In the genomic region with DNA sequence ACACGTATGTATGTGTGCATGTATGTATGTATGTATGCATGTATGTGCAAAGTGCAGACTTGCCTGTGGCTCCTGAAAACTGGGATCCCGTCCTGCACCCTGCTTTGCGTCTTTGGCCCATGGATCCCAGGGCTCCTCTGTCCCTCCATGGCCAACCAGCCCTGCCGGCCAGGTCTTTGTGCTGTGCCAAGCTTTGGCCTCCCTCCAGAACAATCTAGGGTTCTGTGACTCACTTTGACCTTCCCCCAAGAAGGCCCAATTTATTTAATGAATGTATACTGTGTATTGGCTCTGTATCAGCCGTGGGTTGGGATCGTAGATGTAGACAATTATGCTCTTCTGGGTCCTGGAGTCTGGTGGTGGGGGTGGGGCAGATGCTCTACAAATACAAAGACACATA, we compare ENCODE assay signal across 23 mouse cellular contexts.
DNase-seq lines count a peak whose midpoint lies in the region; TF ChIP-seq lines count a peak whose summit lies in the region.
"Had no signal": no experiment of that assay in that cellular context is flagged by ENCODE, and none has a peak within 500 bp of the region (broad histone marks: within the 10 kb centered on the region; RNA-seq: fewer than 3 reads in every experiment).

No protein-coding gene starts in this region.

- no peak for TF ChIP-seq POLR2A in kidney, adult 2 months (IDR thresholded peaks at IDR 0.05; ENCODE audit: low read depth, low read length)

- H3K36me3 ChIP-seq in kidney, adult 2 months (ENCODE audit: control insufficient read depth, insufficient read depth, low read length): no peaks in the 10 kb centered on the region
- H3K36me3 ChIP-seq: heart, embryonic 13.5 days; hindbrain, embryonic 10.5 days; limb, embryonic 12.5 days; liver, embryonic 12.5 days; midbrain, embryonic 13.5 days; neural tube, embryonic 13.5 days had no signal

- H3K4me1 ChIP-seq in kidney, adult 2 months (ENCODE audit: control insufficient read depth, insufficient read depth, low read length): no peaks in the 10 kb centered on the region; the same call in 1 of the 2 replicates
- H3K4me1 ChIP-seq: hindbrain, embryonic 10.5 days; limb, embryonic 12.5 days; liver, embryonic 12.5 days; neural tube, embryonic 13.5 days had no signal

- TF ChIP-seq CTCF in kidney, adult 2 months (conservative IDR thresholded peaks at IDR 0.05; ENCODE audit: insufficient read depth, insufficient read length, low read depth, low read length): no peak

- 80% methylated on average over 6 of the region's 6 CpGs for WGBS in kidney, adult 2 months

- H3K27ac ChIP-seq in kidney, adult 2 months (ENCODE audit: insufficient read depth, low read depth, low read length): no peak overlapping the region
- H3K27ac ChIP-seq: gastrocnemius, adult 2 months; heart, embryonic 13.5 days; hindbrain, embryonic 10.5 days; kidney, postnatal 0 days; limb, embryonic 12.5 days; liver, embryonic 12.5 days; macrophage; midbrain, embryonic 13.5 days; neural tube, embryonic 13.5 days had no signal

- no peak overlapping the region for H3K4me3 ChIP-seq in kidney, adult 2 months (ENCODE audit: insufficient read depth, low read depth, low read length)
- H3K4me3 ChIP-seq: erythroblast, embryonic 14.5 days; gastrocnemius, adult 2 months; heart, embryonic 13.5 days; hindbrain, embryonic 10.5 days; limb, embryonic 12.5 days; liver, embryonic 12.5 days; midbrain, embryonic 13.5 days; neural tube, embryonic 13.5 days had no signal

- DNase-seq in cerebellum, adult 11-12 months: peak; percentile 32
- DNase-seq in cerebellum, postnatal 4 days (ENCODE audit: low spot score in 2 of 2): no peak
- DNase-seq in kidney, adult 2 months: peak; percentile 17
- DNase-seq in kidney, adult 9 months: no peak
- DNase-seq in adrenal gland, adult 8-10 months: peak; percentile 63
- no peak for DNase-seq in layer of hippocampus, postnatal 10 days (ENCODE audit: low spot score in 2 of 2)
- no peak for DNase-seq in urinary bladder, adult 2 months (ENCODE audit: low spot score)
- DNase-seq: gastrocnemius, adult 2 months; heart, postnatal 10 days; kidney, adult 18-20 months; kidney, postnatal 4 days; liver, postnatal 0 days; thymus, adult 2 months; thymus, postnatal 36 days had no signal

- no peaks in the 10 kb centered on the region for H3K27me3 ChIP-seq in kidney, adult 2 months (replicated peaks; ENCODE audit: control insufficient read depth, insufficient read depth, low read length)
- H3K27me3 ChIP-seq: midbrain, embryonic 13.5 days; neural tube, embryonic 13.5 days had no signal

Comparison
In these comparisons a context has a peak if more than half of its experiments do, and no peak if none do; other contexts are left out.
1. DNase-seq: peak in cerebellum, adult 11-12 months (single experiment), kidney, adult 2 months (single experiment) and adrenal gland, adult 8-10 months (single experiment); none in cerebellum, postnatal 4 days (0 of 2), kidney, adult 9 months (single experiment), layer of hippocampus, postnatal 10 days (0 of 2) and urinary bladder, adult 2 months (single experiment).